Mouse (Mus musculus): ENCODE data around the gene Fam133b.
"Not testable (repeated sequence)": the region's sequence is repeated elsewhere in the genome, so short reads cannot be mapped to it uniquely, and the experiment has no call there.

Gene Fam133b

DNA sequence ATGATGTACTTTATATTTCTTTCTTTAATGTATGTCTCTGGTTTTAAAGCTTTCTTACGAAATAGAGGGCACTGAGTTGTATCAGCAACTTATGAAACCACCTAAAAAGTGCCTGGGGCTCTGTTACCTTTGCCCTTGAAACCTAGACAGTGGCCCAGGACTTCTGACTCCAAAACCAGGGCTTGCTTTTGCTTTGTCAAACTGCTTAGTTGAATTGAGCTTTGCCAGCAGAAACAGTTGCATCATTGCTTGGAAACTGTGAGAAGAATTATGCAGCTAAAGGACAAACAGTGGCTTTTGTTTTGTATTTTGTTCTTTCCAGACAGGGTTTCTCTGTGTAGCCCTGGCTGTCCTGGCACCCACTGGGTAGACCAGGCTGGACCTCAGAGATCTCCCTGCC lies 56.7 kb downstream of the Fam133b start:
- no peak for DNase-seq (ENCODE audit: low spot score)

DNA sequence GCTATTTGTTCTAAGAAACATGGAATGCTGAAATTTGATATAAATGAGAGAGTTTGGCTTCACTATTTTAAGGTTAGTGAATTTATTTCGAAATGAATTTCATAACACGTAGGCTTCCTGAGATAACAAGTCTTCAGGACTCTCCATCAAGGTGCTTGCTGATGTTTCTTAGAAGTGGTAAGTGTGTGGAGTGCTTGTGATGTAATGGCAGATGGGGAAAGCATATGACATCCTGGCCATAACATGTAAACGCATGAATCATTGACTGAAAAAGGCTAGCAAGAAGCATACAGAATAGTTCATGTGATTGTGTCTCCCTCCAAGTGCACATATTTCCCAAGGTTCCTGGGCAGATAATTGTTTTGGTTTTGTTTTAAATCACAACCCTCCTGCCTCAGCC lies 57.2 kb downstream of the Fam133b start:
- DNase-seq (ENCODE audit: low spot score), result no peak

DNA sequence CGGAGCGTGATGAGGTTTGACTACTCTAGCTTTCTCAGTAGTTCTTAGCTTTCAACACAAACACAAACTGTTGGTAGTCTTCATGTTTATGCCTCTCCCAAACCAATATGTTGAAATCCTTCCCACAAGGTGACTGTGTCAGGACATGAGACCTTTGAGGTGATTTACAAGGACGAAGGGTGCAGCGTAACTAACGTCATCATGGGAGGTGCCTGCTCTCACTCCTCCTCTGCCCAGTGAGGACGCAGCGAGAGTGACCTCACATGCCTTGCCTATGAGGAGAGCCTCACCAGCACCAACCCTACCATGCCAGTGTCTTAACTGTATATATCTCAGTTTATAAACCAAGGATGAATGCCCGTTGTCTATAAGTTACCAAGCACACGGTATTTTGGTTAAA lies 63.5 kb downstream of the Fam133b start:
- DNase-seq (ENCODE audit: low spot score), result no peak

DNA sequence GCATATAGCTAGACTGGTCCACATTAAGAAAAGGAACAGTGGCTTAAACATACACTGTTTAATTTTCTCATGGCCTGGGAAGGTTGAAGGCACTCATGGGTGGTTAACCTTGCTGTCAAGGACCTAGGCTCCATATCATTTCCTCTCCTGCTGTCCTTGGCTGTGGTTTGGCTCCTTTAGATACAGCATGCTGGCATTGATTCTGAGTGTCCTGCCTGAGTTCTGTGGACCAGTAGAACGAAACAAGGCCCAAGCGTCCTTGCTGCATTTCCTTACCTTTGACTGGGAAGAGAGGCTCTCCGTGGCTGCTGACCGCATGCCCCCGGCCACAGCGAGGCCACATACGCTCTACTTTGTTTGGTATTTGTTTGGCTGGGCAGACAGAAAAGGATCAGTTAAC lies 65.6 kb downstream of the Fam133b start:
- DNase-seq (ENCODE audit: low spot score), result no peak

DNA sequence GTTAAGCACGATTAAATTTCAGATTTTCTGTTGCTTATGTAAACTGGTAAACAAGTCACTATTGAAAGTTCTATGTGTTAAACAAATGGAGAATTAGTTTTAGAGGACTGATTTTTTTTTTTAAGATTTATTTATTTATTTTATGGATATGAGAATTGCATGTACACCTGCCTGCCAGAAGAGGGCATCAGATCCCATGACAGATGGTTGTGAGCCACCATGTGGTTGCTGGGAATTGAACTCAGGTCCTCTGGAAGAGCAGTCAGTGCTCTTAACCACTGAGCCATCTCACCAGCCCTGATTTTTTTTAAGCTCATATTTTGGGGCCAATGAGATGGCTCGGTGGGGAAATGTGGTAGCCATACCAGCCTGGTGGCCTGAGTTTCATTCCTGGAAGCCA lies 68.2 kb downstream of the Fam133b start:
- not testable (repeated sequence) for DNase-seq (ENCODE audit: low spot score)
